Mouse (Mus musculus): ENCODE results near the gene Tbx10.

DNA sequence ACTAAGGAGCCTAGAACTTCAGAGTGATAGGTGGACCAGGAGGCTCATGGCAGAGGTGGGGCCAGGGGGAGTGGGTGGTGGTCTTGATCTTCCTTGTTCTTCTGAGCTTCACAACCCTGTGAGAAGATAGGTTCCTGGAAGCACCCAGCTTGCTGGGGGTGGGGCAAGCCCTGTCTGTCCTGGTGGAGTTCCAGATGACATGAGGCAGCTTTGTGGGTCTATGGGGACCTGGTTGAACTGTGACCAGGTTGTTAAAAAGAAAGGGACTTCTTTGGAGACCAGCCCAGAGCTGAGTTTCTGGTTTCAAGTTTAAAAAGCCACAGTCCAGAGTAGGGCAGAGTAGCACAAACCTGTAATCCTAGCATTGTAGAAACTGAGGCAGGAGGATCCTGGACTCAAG lies 33.5 kb upstream of the Tbx10 start:
- TF ChIP-seq CTCF (IDR thresholded peaks at IDR 0.05; ENCODE audit: borderline replicate concordance, insufficient read depth, low read depth, low read length), result no peak
- TF ChIP-seq POLR2A (IDR thresholded peaks at IDR 0.05; ENCODE audit: borderline replicate concordance, insufficient read depth, low read length), result no peak
